Mouse (Mus musculus): ENCODE measurements around the gene Pkig.

GRCm38 (mm10) chr2:163634211-163634610 is 24.0 kb upstream of the Pkig start:
- TF ChIP-seq CTCF (IDR thresholded peaks at IDR 0.05; ENCODE audit: low read depth) (no peak), EP300 (IDR thresholded peaks at IDR 0.05; ENCODE audit: low read depth) (no peak)

Data from liver, postnatal 0 days (tissue).